Mouse (Mus musculus): ENCODE measurements around the gene Cep89. TPM values are rescaled to one million over a fixed set of nuclear protein-coding genes. Genes with fewer than 3 reads are reported as not detected.

The Cep89 gene
- polyA plus RNA-seq, 1 experiment from 2014 or later = 30.5 TPM

Other genes with a start within 250 kb of the Cep89 start
- 32.7 and 45.2 TPM in 2 replicates for gene Slc7a10, start 210.7 kb upstream of the Cep89 start, polyA plus RNA-seq (2015; fragmentation: Nextera tagmentation; extraction: Ambion mirVana)
- gene Lrp3, start 181.5 kb upstream of the Cep89 start, polyA plus RNA-seq (2015; fragmentation: Nextera tagmentation; extraction: Ambion mirVana) = 25.1 and 25.5 TPM in 2 replicates
- gene Gpatch1, start 78.6 kb upstream of the Cep89 start, polyA plus RNA-seq (2015; fragmentation: Nextera tagmentation; extraction: Ambion mirVana) = 17.5 and 20.8 TPM in 2 replicates
- 3.3 and 3.9 TPM in 2 replicates for gene Rhpn2, start 62.9 kb upstream of the Cep89 start, polyA plus RNA-seq (2015; fragmentation: Nextera tagmentation; extraction: Ambion mirVana)
- 14.9 and 15.1 TPM in 2 replicates for gene Faap24, start 199 bp upstream of the Cep89 start, polyA plus RNA-seq (2015; fragmentation: Nextera tagmentation; extraction: Ambion mirVana)
- 0.17 and 0.20 TPM in 2 replicates for gene Slc7a9, start 51.8 kb downstream of the Cep89 start, polyA plus RNA-seq (2015; fragmentation: Nextera tagmentation; extraction: Ambion mirVana)
- 0.62 and 0.81 TPM in 2 replicates for gene Tdrd12, start 140.7 kb downstream of the Cep89 start, polyA plus RNA-seq (2015; fragmentation: Nextera tagmentation; extraction: Ambion mirVana)
- 112 and 129 TPM in 2 replicates for gene Nudt19, start 159.3 kb downstream of the Cep89 start, polyA plus RNA-seq (2015; fragmentation: Nextera tagmentation; extraction: Ambion mirVana)
- gene Rgs9bp, start 188.5 kb downstream of the Cep89 start, polyA plus RNA-seq (2015; fragmentation: Nextera tagmentation; extraction: Ambion mirVana) = 0.07 and 0.10 TPM in 2 replicates
- 17.3 and 21.4 TPM in 2 replicates for gene Ankrd27, start 189.2 kb downstream of the Cep89 start, polyA plus RNA-seq (2015; fragmentation: Nextera tagmentation; extraction: Ambion mirVana)